Mouse (Mus musculus): Measurements from ENCODE around the gene Gm11938. TPM values are rescaled to one million over a fixed set of nuclear protein-coding genes. Genes with fewer than 3 reads are reported as not detected.

Gm11938 gene
- polyA plus RNA-seq, 1 experiment from 2014 or later: not detected

DNA sequence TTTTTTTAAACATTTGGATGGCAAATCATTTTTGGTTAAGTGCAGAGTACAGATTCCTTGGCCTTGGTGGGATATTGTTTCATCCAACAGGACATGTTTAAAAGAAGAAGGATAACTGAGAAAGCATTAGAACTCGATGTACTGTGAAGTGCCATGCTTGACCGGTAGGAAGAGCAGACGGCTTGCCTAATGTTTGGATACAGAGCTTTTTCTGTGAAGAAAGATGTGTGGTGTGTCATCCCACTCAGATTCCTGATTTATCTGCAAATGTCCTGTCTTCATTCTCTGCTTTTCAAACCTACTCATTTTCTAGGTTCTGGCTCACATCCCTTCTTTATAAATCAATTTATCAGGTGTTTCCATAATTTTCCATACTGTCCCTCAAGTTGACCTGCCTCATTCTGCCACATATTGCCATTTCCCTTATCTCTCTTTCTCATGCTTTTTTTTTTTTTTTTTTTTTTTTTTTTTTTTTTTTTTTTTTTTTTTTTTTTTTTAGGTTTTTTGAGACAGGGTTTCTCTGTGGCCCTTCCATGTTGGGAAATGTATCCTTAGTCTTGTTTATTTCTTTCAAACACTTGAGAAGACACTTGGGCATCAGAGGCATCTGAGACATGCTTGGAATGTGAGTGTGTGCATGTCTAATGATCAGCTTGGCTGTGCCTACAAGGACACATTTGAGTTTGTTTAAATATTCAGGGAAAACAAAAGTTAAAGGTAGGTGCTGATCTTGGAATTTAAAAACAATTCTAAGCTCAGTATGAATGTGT, 44.9 kb downstream of the Gm11938 start:
- no peak overlapping the region for H3K27ac ChIP-seq (ENCODE audit: low read length)
- 61% methylated on average over 3 of the region's 3 CpGs for WGBS
- no peak overlapping the region for H3K4me2 ChIP-seq (ENCODE audit: low read depth, low read length)
- ATAC-seq (ENCODE audit: low read depth): no peak
- H3K4me1 ChIP-seq (replicated peaks; ENCODE audit: control insufficient read depth, insufficient read depth, low read length): no peaks in the 10 kb centered on the region
- H3K4me3 ChIP-seq (ENCODE audit: low read length): no peak overlapping the region
- H3K9me3 ChIP-seq (ENCODE audit: control insufficient read depth, low read length): no peaks in the 10 kb centered on the region
- H3K9ac ChIP-seq (ENCODE audit: low read length): no peak overlapping the region
- no peaks in the 10 kb centered on the region for H3K27me3 ChIP-seq (ENCODE audit: control insufficient read depth, insufficient read depth, low read depth, low read length)
- H3K36me3 ChIP-seq (ENCODE audit: control insufficient read depth, insufficient read depth, low read length): no peaks in the 10 kb centered on the region

DNA sequence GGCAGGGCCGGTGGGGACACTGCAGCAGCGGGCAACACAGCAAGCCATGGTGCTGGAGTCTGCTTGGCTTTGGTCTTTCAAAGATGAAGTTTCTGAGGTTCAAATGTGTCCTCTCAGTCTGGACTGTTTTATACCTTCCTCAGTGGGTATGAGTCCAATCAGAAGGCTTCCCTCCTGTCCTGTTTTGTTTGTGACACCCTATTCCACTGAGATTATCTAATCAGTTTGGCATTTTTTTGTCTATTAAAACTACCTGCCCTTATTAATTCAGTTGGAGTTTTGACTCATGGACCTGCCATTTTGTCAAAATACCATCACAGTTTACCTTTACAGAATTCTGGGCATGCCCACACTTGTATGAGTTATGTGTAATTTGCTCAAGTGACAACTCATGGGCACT, 46.4 kb downstream of the Gm11938 start, which contains the start of gene Krtap3-2:
Gene Krtap3-2, minus strand, starts transcription at position 101 of the 400 bp plus-strand sequence.
- H3K9ac ChIP-seq (ENCODE audit: low read length): no peak within 1 kb of the TSS
- no peak within 1 kb of the TSS for H3K4me2 ChIP-seq (ENCODE audit: low read depth, low read length)
- WGBS: 76% methylated on average over 2 of the region's 2 CpGs
- H3K27me3 ChIP-seq (ENCODE audit: control insufficient read depth, insufficient read depth, low read depth, low read length): no peaks in the 10 kb centered on the region
- H3K36me3 ChIP-seq (ENCODE audit: control insufficient read depth, insufficient read depth, low read length): no peaks in the 10 kb centered on the region
- no peak within 1 kb of the TSS for H3K4me3 ChIP-seq (ENCODE audit: low read length)
- H3K27ac ChIP-seq (ENCODE audit: low read length): no peak within 1 kb of the TSS
- no peaks in the 10 kb centered on the region for H3K4me1 ChIP-seq (replicated peaks; ENCODE audit: control insufficient read depth, insufficient read depth, low read length)
- H3K9me3 ChIP-seq (ENCODE audit: control insufficient read depth, low read length): no peaks in the 10 kb centered on the region
- no peak for ATAC-seq (ENCODE audit: low read depth)

DNA sequence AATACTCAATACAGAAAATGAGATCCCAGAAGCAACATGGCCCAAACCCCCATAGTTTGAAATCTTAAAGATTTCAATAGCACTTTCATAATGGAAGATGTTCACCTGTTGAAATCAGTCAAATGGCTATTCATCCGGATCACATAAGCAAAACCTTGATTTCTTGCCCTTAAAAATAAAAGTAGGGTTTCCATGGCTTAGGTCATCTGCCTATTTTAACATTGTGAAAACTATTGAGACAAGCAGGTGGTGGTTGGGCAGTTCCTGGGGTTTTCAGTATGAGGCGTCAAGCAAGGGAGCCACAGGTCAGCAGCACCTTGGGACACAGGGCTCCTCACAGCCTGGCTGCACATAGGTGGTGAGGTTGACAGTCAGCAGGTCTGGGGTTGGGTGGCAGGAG, 46.9 kb downstream of the Gm11938 start:
- H3K27ac ChIP-seq (ENCODE audit: low read length): no peak overlapping the region
- no peak overlapping the region for H3K4me2 ChIP-seq (ENCODE audit: low read depth, low read length)
- H3K4me3 ChIP-seq (ENCODE audit: low read length): no peak overlapping the region
- no peak overlapping the region for H3K9ac ChIP-seq (ENCODE audit: low read length)
- no peak for ATAC-seq (ENCODE audit: low read depth)
- H3K9me3 ChIP-seq (ENCODE audit: control insufficient read depth, low read length): no peaks in the 10 kb centered on the region
- no peaks in the 10 kb centered on the region for H3K27me3 ChIP-seq (ENCODE audit: control insufficient read depth, insufficient read depth, low read depth, low read length)
- WGBS: 80% methylated on average over 2 of the region's 2 CpGs
- H3K36me3 ChIP-seq (ENCODE audit: control insufficient read depth, insufficient read depth, low read length): no peaks in the 10 kb centered on the region
- no peaks in the 10 kb centered on the region for H3K4me1 ChIP-seq (replicated peaks; ENCODE audit: control insufficient read depth, insufficient read depth, low read length)

Other genes with a start within 250 kb of the Gm11938 start
- gene Krt28, start 228.4 kb downstream of the Gm11938 start, polyA plus RNA-seq (2015; fragmentation: Nextera tagmentation; extraction: Ambion mirVana): 0.13 and 0.21 TPM in 2 replicates
- gene Krt10, start 213.9 kb downstream of the Gm11938 start, polyA plus RNA-seq (2015; fragmentation: Nextera tagmentation; extraction: Ambion mirVana): 21.6 and 23.2 TPM in 2 replicates
- not detected in 2 replicates for gene Krt12, start 181.0 kb downstream of the Gm11938 start, polyA plus RNA-seq (2015; fragmentation: Nextera tagmentation; extraction: Ambion mirVana)
- 0.30 and 0.96 TPM in 2 replicates for gene Krt20, start 165.2 kb downstream of the Gm11938 start, polyA plus RNA-seq (2015; fragmentation: Nextera tagmentation; extraction: Ambion mirVana)
- gene Krt23, start 110.2 kb downstream of the Gm11938 start, polyA plus RNA-seq (2015; fragmentation: Nextera tagmentation; extraction: Ambion mirVana): 4.9 and 5.4 TPM in 2 replicates
- gene Krt39, start 82.0 kb downstream of the Gm11938 start, polyA plus RNA-seq (2015; fragmentation: Nextera tagmentation; extraction: Ambion mirVana): not detected in 2 replicates
- gene Krt40, start 60.1 kb downstream of the Gm11938 start, polyA plus RNA-seq (2015; fragmentation: Nextera tagmentation; extraction: Ambion mirVana): not detected in 2 replicates
- not detected in 2 replicates for gene Krtap3-3, start 52.4 kb downstream of the Gm11938 start, polyA plus RNA-seq (2015; fragmentation: Nextera tagmentation; extraction: Ambion mirVana)
- not detected in 2 replicates for gene Krtap3-2, start 46.5 kb downstream of the Gm11938 start, polyA plus RNA-seq (2015; fragmentation: Nextera tagmentation; extraction: Ambion mirVana)
- not detected in 2 replicates for gene Gm11939, start 43.8 kb downstream of the Gm11938 start, polyA plus RNA-seq (2015; fragmentation: Nextera tagmentation; extraction: Ambion mirVana)
- not detected in 2 replicates for gene Krtap3-1, start 36.7 kb downstream of the Gm11938 start, polyA plus RNA-seq (2015; fragmentation: Nextera tagmentation; extraction: Ambion mirVana)
- gene Krtap1-5, start 22.3 kb downstream of the Gm11938 start, polyA plus RNA-seq (2015; fragmentation: Nextera tagmentation; extraction: Ambion mirVana): not detected in 2 replicates
- gene Krtap1-4, start 19.7 kb downstream of the Gm11938 start, polyA plus RNA-seq (2015; fragmentation: Nextera tagmentation; extraction: Ambion mirVana): not detected in 2 replicates
- gene Krtap1-3, start 12.0 kb downstream of the Gm11938 start, polyA plus RNA-seq (2015; fragmentation: Nextera tagmentation; extraction: Ambion mirVana): not detected in 2 replicates
- not detected in 2 replicates for gene Krtap9-3, start 5.2 kb downstream of the Gm11938 start, polyA plus RNA-seq (2015; fragmentation: Nextera tagmentation; extraction: Ambion mirVana)
- not detected in 2 replicates for gene Gm11937, start 6.9 kb upstream of the Gm11938 start, polyA plus RNA-seq (2015; fragmentation: Nextera tagmentation; extraction: Ambion mirVana)
- not detected in 2 replicates for gene Krtap2-4, start 11.5 kb upstream of the Gm11938 start, polyA plus RNA-seq (2015; fragmentation: Nextera tagmentation; extraction: Ambion mirVana)
- not detected in 2 replicates for gene Gm11562, start 17.1 kb upstream of the Gm11938 start, polyA plus RNA-seq (2015; fragmentation: Nextera tagmentation; extraction: Ambion mirVana)
- not detected in 2 replicates for gene Krtap4-1, start 24.9 kb upstream of the Gm11938 start, polyA plus RNA-seq (2015; fragmentation: Nextera tagmentation; extraction: Ambion mirVana)
- gene Krtap4-2, start 31.8 kb upstream of the Gm11938 start, polyA plus RNA-seq (2015; fragmentation: Nextera tagmentation; extraction: Ambion mirVana): not detected in 2 replicates
- gene Krtap4-7, start 40.8 kb upstream of the Gm11938 start, polyA plus RNA-seq (2015; fragmentation: Nextera tagmentation; extraction: Ambion mirVana): not detected in 2 replicates
- gene Gm11555, start 46.9 kb upstream of the Gm11938 start, polyA plus RNA-seq (2015; fragmentation: Nextera tagmentation; extraction: Ambion mirVana): not detected in 2 replicates
- gene Gm11563, start 55.7 kb upstream of the Gm11938 start, polyA plus RNA-seq (2015; fragmentation: Nextera tagmentation; extraction: Ambion mirVana): not detected in 2 replicates
- gene Krtap4-6, start 62.7 kb upstream of the Gm11938 start, polyA plus RNA-seq (2015; fragmentation: Nextera tagmentation; extraction: Ambion mirVana): not detected in 2 replicates
- gene Gm14190, start 87.4 kb upstream of the Gm11938 start, polyA plus RNA-seq (2015; fragmentation: Nextera tagmentation; extraction: Ambion mirVana): not detected in 2 replicates
- gene Gm14180, start 131.0 kb upstream of the Gm11938 start, polyA plus RNA-seq (2015; fragmentation: Nextera tagmentation; extraction: Ambion mirVana): not detected in 2 replicates
- not detected in 2 replicates for gene Gm11595, start 169.6 kb upstream of the Gm11938 start, polyA plus RNA-seq (2015; fragmentation: Nextera tagmentation; extraction: Ambion mirVana)
- not detected in 2 replicates for gene Krtap4-8, start 177.4 kb upstream of the Gm11938 start, polyA plus RNA-seq (2015; fragmentation: Nextera tagmentation; extraction: Ambion mirVana)
- gene Krtap4-9, start 181.9 kb upstream of the Gm11938 start, polyA plus RNA-seq (2015; fragmentation: Nextera tagmentation; extraction: Ambion mirVana): not detected in 2 replicates
- not detected in 2 replicates for gene Gm11596, start 190.2 kb upstream of the Gm11938 start, polyA plus RNA-seq (2015; fragmentation: Nextera tagmentation; extraction: Ambion mirVana)
- not detected in 2 replicates for gene Gm11569, start 195.6 kb upstream of the Gm11938 start, polyA plus RNA-seq (2015; fragmentation: Nextera tagmentation; extraction: Ambion mirVana)
- not detected in 2 replicates for gene Gm11554, start 201.1 kb upstream of the Gm11938 start, polyA plus RNA-seq (2015; fragmentation: Nextera tagmentation; extraction: Ambion mirVana)
- gene Krtap4-13, start 206.6 kb upstream of the Gm11938 start, polyA plus RNA-seq (2015; fragmentation: Nextera tagmentation; extraction: Ambion mirVana): not detected in 2 replicates
- not detected in 2 replicates for gene Gm11564, start 212.4 kb upstream of the Gm11938 start, polyA plus RNA-seq (2015; fragmentation: Nextera tagmentation; extraction: Ambion mirVana)
- not detected in 2 replicates for gene 2300003K06Rik, start 234.8 kb upstream of the Gm11938 start, polyA plus RNA-seq (2015; fragmentation: Nextera tagmentation; extraction: Ambion mirVana)
- gene Krtap4-16, start 248.3 kb upstream of the Gm11938 start, polyA plus RNA-seq (2015; fragmentation: Nextera tagmentation; extraction: Ambion mirVana): not detected in 2 replicates